Comparison of ENCODE assay signal across 8 mouse cellular contexts in genomic region chr7:78913649-78914544, GRCm38 (mm10). TPM values are rescaled to one million over a fixed set of nuclear protein-coding genes. Genes with fewer than 3 reads are reported as not detected.
A peak's percentile ranks its signal among the peaks of the same experiment; 100 is the strongest.
DNase-seq lines count a peak whose midpoint lies in the region; ATAC-seq and TF ChIP-seq lines count a peak whose summit lies in the region.

No protein-coding gene starts in this region.

- H3K9ac ChIP-seq in MEL (ENCODE audit: control insufficient read depth, low read depth, low read length, poor library complexity, severe bottlenecking): peak overlapping the region; percentile 62

- peaks cover 11% of the 10 kb centered on the region for H3K79me2 ChIP-seq in MEL (ENCODE audit: control insufficient read depth, insufficient read depth, low read length, poor library complexity)

- DNase-seq in gastrocnemius, adult 2 months: peak; percentile 74
- no peak for DNase-seq in gastrocnemius, postnatal 4 days (ENCODE audit: low spot score in 2 of 2)
- peak; percentile 88 for DNase-seq in MEL (ENCODE audit: low read depth, low spot score)
- DNase-seq in kidney, postnatal 10 days: peak; percentile 33
- peak; percentile 88 for DNase-seq in urinary bladder, postnatal 14 days (ENCODE audit: low spot score)
- no peak for DNase-seq in embryo, embryonic 10 days (ENCODE audit: low spot score)

- intact Hi-C loops in gastrocnemius, adult 2 months (cut with DNase I): no loop called here

- peak in 1 of 2 experiments; percentile 47; a peak in 1 of 4 replicates for TF ChIP-seq POLR2A in MEL (IDR thresholded peaks at IDR 0.05; ENCODE audit: control insufficient read depth in 1 of 2, insufficient read depth in 1 of 2, low read depth in 1 of 2, low read length in 2 of 2, poor library complexity in 1 of 2)

- H3K9me3 ChIP-seq in MEL (replicated peaks; ENCODE audit: insufficient read depth, low read length): no peaks in the 10 kb centered on the region
- no peaks in the 10 kb centered on the region for H3K9me3 ChIP-seq in erythroblast, embryonic 14.5 days (ENCODE audit: control insufficient read depth, low read length)

- ATAC-seq in monocyte, adult 5-6 weeks (replicated peaks; ENCODE audit: insufficient number of reproducible peaks, low FRiP score, low TSS enrichment, poor library complexity, severe bottlenecking): peak; percentile 65

- H3K27me3 ChIP-seq in MEL (ENCODE audit: control insufficient read depth in 1 of 2, insufficient read depth in 2 of 2, low read length in 2 of 2): no peaks in the 10 kb centered on the region
- no peaks in the 10 kb centered on the region for H3K27me3 ChIP-seq in erythroblast, embryonic 14.5 days (ENCODE audit: control insufficient read depth)

- TF ChIP-seq CTCF in gastrocnemius, adult 2 months (IDR thresholded peaks at IDR 0.05): no peak
- no peak for TF ChIP-seq CTCF in MEL (IDR thresholded peaks at IDR 0.05 in 2 of 3, conservative IDR thresholded peaks at IDR 0.05 in 1 of 3; ENCODE audit: control insufficient read depth in 1 of 3, insufficient read depth in 1 of 3, low read depth in 2 of 3, low read length in 3 of 3, poor library complexity in 1 of 3, severe bottlenecking in 1 of 3)

- TF ChIP-seq EP300 in MEL (IDR thresholded peaks at IDR 0.05; ENCODE audit: low read depth in 1 of 2, low read length in 2 of 2): peak; percentile 72 to 82

- peak overlapping the region; percentile 64 for H3K4me3 ChIP-seq in gastrocnemius, adult 2 months
- H3K4me3 ChIP-seq in MEL (ENCODE audit: control insufficient read depth in 1 of 2, insufficient read depth in 1 of 2, low read depth in 2 of 2, low read length in 2 of 2): peak overlapping the region; percentile 64 to 91
- peak overlapping the region; percentile 64 for H3K4me3 ChIP-seq in erythroblast, embryonic 14.5 days (replicated peaks)

- H3K4me1 ChIP-seq in MEL (ENCODE audit: control insufficient read depth in 1 of 2, insufficient read depth in 2 of 2, low read length in 2 of 2): peaks cover 5 to 34% of the 10 kb centered on the region in 2 experiments
- H3K4me1 ChIP-seq in erythroblast, embryonic 14.5 days (ENCODE audit: control insufficient read depth): peaks cover 72% of the 10 kb centered on the region

- peaks cover 0 to 27% of the 10 kb centered on the region in 2 experiments; a peak in 3 of 4 replicates for H3K36me3 ChIP-seq in MEL (ENCODE audit: control insufficient read depth in 1 of 2, insufficient read depth in 2 of 2, low read length in 2 of 2)
- peaks cover 61% of the 10 kb centered on the region for H3K36me3 ChIP-seq in erythroblast, embryonic 14.5 days (ENCODE audit: control insufficient read depth)

- peak overlapping the region; percentile 71 for H3K27ac ChIP-seq in gastrocnemius, adult 2 months
- H3K27ac ChIP-seq in MEL (ENCODE audit: control insufficient read depth, low read depth, low read length): peak overlapping the region; percentile 86

- TF ChIP-seq RAD21 in MEL (IDR thresholded peaks at IDR 0.05; ENCODE audit: low read depth, low read length): no peak

TF ChIP-seq in MEL, 35 proteins besides CTCF, POLR2A, EP300 and RAD21:
- no peak for TF ChIP-seq MYC (IDR thresholded peaks at IDR 0.05; ENCODE audit: low read depth, low read length)
- TF ChIP-seq UBTF (IDR thresholded peaks at IDR 0.05; ENCODE audit: borderline replicate concordance, insufficient read depth, low read depth, low read length): no peak
- no peak for TF ChIP-seq POLR2AphosphoS5 (IDR thresholded peaks at IDR 0.05; ENCODE audit: borderline replicate concordance, low read depth, low read length)
- no peak for TF ChIP-seq USF1 (IDR thresholded peaks at IDR 0.05; ENCODE audit: low read depth, low read length)
- no peak for TF ChIP-seq SMC3 (IDR thresholded peaks at IDR 0.05; ENCODE audit: low read depth, low read length)
- TF ChIP-seq MEF2A (IDR thresholded peaks at IDR 0.05; ENCODE audit: extremely low read depth, insufficient replicate concordance, low read depth, low read length, poor library complexity, severe bottlenecking): no peak
- no peak for TF ChIP-seq E2F4 (IDR thresholded peaks at IDR 0.05; ENCODE audit: borderline replicate concordance, low read depth, low read length)
- TF ChIP-seq MXI1 (IDR thresholded peaks at IDR 0.05; ENCODE audit: low read depth, low read length): peak; percentile 36; the same call in 1 of the 2 replicates
- TF ChIP-seq ZKSCAN1 (IDR thresholded peaks at IDR 0.05; ENCODE audit: low read depth, low read length): no peak
- peak; percentile 84 for TF ChIP-seq MAZ (IDR thresholded peaks at IDR 0.05; ENCODE audit: low read depth, low read length)
- TF ChIP-seq KAT2A (conservative IDR thresholded peaks at IDR 0.05; ENCODE audit: low read depth, low read length): no peak
- 0 out of 2 replicates have a peak, but pooled peaks have one; percentile 11 for TF ChIP-seq HCFC1 (IDR thresholded peaks at IDR 0.05; ENCODE audit: low read depth, low read length)
- no peak for TF ChIP-seq USF2 (IDR thresholded peaks at IDR 0.05; ENCODE audit: borderline replicate concordance in 1 of 2, insufficient read depth in 1 of 2, low read depth in 1 of 2, low read length in 2 of 2)
- peak; percentile 78 for TF ChIP-seq TCF12 (IDR thresholded peaks at IDR 0.05; ENCODE audit: low read depth, low read length)
- no peak for TF ChIP-seq GABPA (IDR thresholded peaks at IDR 0.05; ENCODE audit: low read depth, low read length)
- peak; percentile 38; the same call in 1 of the 2 replicates for TF ChIP-seq MAX (IDR thresholded peaks at IDR 0.05; ENCODE audit: low read length)
- TF ChIP-seq ELF1 (IDR thresholded peaks at IDR 0.05; ENCODE audit: low read depth, low read length): no peak
- no peak; the same call in none of the 2 replicates for TF ChIP-seq NELFE (IDR thresholded peaks at IDR 0.05; ENCODE audit: low read depth, low read length)
- no peak for TF ChIP-seq MAFK (IDR thresholded peaks at IDR 0.05; ENCODE audit: borderline replicate concordance, low read depth, low read length)
- TF ChIP-seq JUND (IDR thresholded peaks at IDR 0.05; ENCODE audit: low read depth, low read length): 0 out of 2 replicates have a peak, but pooled peaks have one; percentile 62
- peak; percentile 51; the same call in 1 of the 2 replicates for TF ChIP-seq MYB (IDR thresholded peaks at IDR 0.05; ENCODE audit: low read depth, low read length)
- no peak for TF ChIP-seq ZC3H11A (IDR thresholded peaks at IDR 0.05; ENCODE audit: low read depth, low read length)
- peak; percentile 90 for TF ChIP-seq TAL1 (IDR thresholded peaks at IDR 0.05; ENCODE audit: low read length)
- peak; percentile 71 for TF ChIP-seq SIN3A (IDR thresholded peaks at IDR 0.05; ENCODE audit: low read length)
- TF ChIP-seq ZNF384 (IDR thresholded peaks at IDR 0.05; ENCODE audit: low read depth, low read length): no peak
- TF ChIP-seq CHD2 (IDR thresholded peaks at IDR 0.05; ENCODE audit: low read length): no peak
- TF ChIP-seq ETS1 (IDR thresholded peaks at IDR 0.05; ENCODE audit: low read depth, low read length): peak; percentile 87
- peak; percentile 52; the same call in 1 of the 2 replicates for TF ChIP-seq GATA1 (IDR thresholded peaks at IDR 0.05; ENCODE audit: low read depth, low read length)
- no peak for TF ChIP-seq BHLHE40 (IDR thresholded peaks at IDR 0.05; ENCODE audit: borderline replicate concordance, low read depth, low read length)
- TF ChIP-seq RCOR1 (IDR thresholded peaks at IDR 0.05; ENCODE audit: low read depth, low read length): peak; percentile 5; the same call in 1 of the 2 replicates
- no peak for TF ChIP-seq ZMIZ1 (IDR thresholded peaks at IDR 0.05; ENCODE audit: low read depth, low read length)
- TF ChIP-seq NRF1 (IDR thresholded peaks at IDR 0.05; ENCODE audit: insufficient read depth, low read depth, low read length, poor library complexity, severe bottlenecking): no peak
- no peak for TF ChIP-seq CHD1 (IDR thresholded peaks at IDR 0.05; ENCODE audit: low read depth, low read length)
- TF ChIP-seq POLR2AphosphoS2 (IDR thresholded peaks at IDR 0.05; ENCODE audit: low read length): no peak; the same call in 1 of the 2 replicates
- TF ChIP-seq TBP (IDR thresholded peaks at IDR 0.05; ENCODE audit: low read depth, low read length): no peak; the same call in none of the 2 replicates

RNA-seq across cellular contexts. Expression of gene Isg20, which starts 0.7 kb away (rescaled TPM):
- 1 to 10 TPM in 1 of 2 experiments, under 1 TPM in 1; 0.92 to 1.8 TPM for total RNA-seq in gastrocnemius, adult 2 months (2021)
- 1 to 10 TPM in 1 of 2 experiments, under 1 TPM in 1; 0.47 to 1.4 TPM for total RNA-seq in gastrocnemius, postnatal 4 days (2021)
- 63.1 and 70.3 TPM in 2 replicates for total RNA-seq in MEL (2012; rRNA removed)
- polyA plus RNA-seq in MEL (2012; ENCODE audit: insufficient read depth in 1 of 2, insufficient read length in 2 of 2, low read depth in 1 of 2, low replicate concordance in 2 of 2, missing spikeins in 1 of 2): 100 to 1,000 TPM; 105 to 240 TPM
- polyA plus RNA-seq in erythroblast, embryonic 14.5 days (2012): 26.9 and 29.5 TPM in 2 replicates
- total RNA-seq in monocyte, adult 5-6 weeks (2017): 25.2 to 43.8 TPM (median 37.3 TPM) in 3 replicates

RNA-seq across cellular contexts. Expression of gene Aen, which starts 18.2 kb away (rescaled TPM):
- 10 to 100 TPM; 51.7 to 52.0 TPM for total RNA-seq in gastrocnemius, adult 2 months (2021)
- total RNA-seq in gastrocnemius, postnatal 4 days (2021): 10 to 100 TPM; 20.5 to 20.6 TPM
- total RNA-seq in MEL (2012; rRNA removed): 72.5 and 95.9 TPM in 2 replicates
- 10 to 100 TPM in 1 of 2 experiments, not detected in 1; 97.7 TPM for polyA plus RNA-seq in MEL (2012; ENCODE audit: insufficient read depth in 1 of 2, insufficient read length in 2 of 2, low read depth in 1 of 2, low replicate concordance in 2 of 2, missing spikeins in 1 of 2)
- polyA plus RNA-seq in erythroblast, embryonic 14.5 days (2012): 2.4 and 2.5 TPM in 2 replicates
- total RNA-seq in monocyte, adult 5-6 weeks (2017): 30.6 to 58.9 TPM (median 31.2 TPM) in 3 replicates

Comparison
In these comparisons a context has a peak if more than half of its experiments do, and no peak if none do; other contexts are left out.
1. DNase-seq: peak in gastrocnemius, adult 2 months (single experiment), MEL (single experiment), kidney, postnatal 10 days (single experiment) and urinary bladder, postnatal 14 days (single experiment); none in gastrocnemius, postnatal 4 days (0 of 2) and embryo, embryonic 10 days (single experiment).
2. Peak in every context shown above with its lines, with median percentiles within 50 percentile points of each other: H3K4me3 ChIP-seq.